In the genomic region with DNA sequence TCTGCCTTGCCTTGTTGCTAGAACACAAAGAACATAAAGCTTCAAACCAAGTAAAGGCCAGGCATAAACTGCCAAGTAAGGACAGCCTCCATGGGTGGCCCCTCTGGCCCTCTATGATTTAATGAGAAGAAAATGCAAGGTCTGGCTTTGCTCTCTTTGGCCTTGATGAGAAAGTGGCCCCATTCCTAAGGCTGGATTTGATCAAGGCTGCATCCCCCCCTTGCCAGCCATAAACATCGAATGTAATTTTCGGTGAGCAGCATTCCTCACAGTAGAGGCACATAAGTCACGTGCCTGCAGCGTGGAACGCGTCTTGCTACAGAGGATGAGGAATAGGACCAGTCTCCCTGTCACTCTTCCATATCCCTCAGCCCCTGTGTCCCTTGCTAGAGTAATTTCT, we compare ENCODE assay signal across 16 mouse cellular contexts.
DNase-seq lines count a peak whose midpoint lies in the region.
"Had no signal": no experiment of that assay in that cellular context is flagged by ENCODE, and none has a peak within 500 bp of the region (broad histone marks: within the 10 kb centered on the region; RNA-seq: fewer than 3 reads in every experiment).

No protein-coding gene starts in this region.

- DNase-seq in adrenal gland, adult 8-10 months: peak; percentile 21
- no peak for DNase-seq in adrenal gland, postnatal 25 days
- peak; percentile 40 for DNase-seq in retina, embryonic 14.5 days (ENCODE audit: low spot score)
- DNase-seq in retina, postnatal 1 day: no peak
- peak; percentile 60 for DNase-seq in limb, embryonic 10.5 days (ENCODE audit: low spot score)
- DNase-seq in yolk sac, embryonic 10.5 days (ENCODE audit: low spot score): peak; percentile 15
- no peak for DNase-seq in cerebellum, postnatal 4 days (ENCODE audit: low spot score in 2 of 2)
- no peak for DNase-seq in heart, postnatal 14 days
- DNase-seq: cerebellum, adult 2 months; forebrain, postnatal 0 days; gastrocnemius, postnatal 36 days; spleen, adult 18-20 months; thymus, postnatal 14 days had no signal

- peak overlapping the region; percentile 73 for H3K27ac ChIP-seq in limb, embryonic 10.5 days
- H3K27ac ChIP-seq: heart, embryonic 15.5 days; hindbrain, postnatal 0 days; layer of hippocampus, adult 2 months had no signal

- intact Hi-C loops in heart, postnatal 14 days (cut with DNase I): no loop called here

- no peak overlapping the region for H3K4me3 ChIP-seq in limb, embryonic 10.5 days
- H3K4me3 ChIP-seq: heart, embryonic 15.5 days; layer of hippocampus, adult 2 months had no signal

- WGBS in limb, embryonic 10.5 days: 40% methylated on average over 6 of the region's 6 CpGs

- no peaks in the 10 kb centered on the region for H3K9me3 ChIP-seq in limb, embryonic 10.5 days (replicated peaks)
- H3K9me3 ChIP-seq: heart, embryonic 15.5 days had no signal

- H3K4me1 ChIP-seq in limb, embryonic 10.5 days: peaks cover 33% of the 10 kb centered on the region

- no peaks in the 10 kb centered on the region for H3K36me3 ChIP-seq in limb, embryonic 10.5 days
- H3K36me3 ChIP-seq: heart, embryonic 15.5 days had no signal

- no peaks in the 10 kb centered on the region for H3K27me3 ChIP-seq in limb, embryonic 10.5 days (ENCODE audit: low read depth, poor library complexity, severe bottlenecking)
- H3K27me3 ChIP-seq: heart, embryonic 15.5 days had no signal

Comparison
In these comparisons a context has a peak if more than half of its experiments do, and no peak if none do; other contexts are left out.
1. DNase-seq: peak in adrenal gland, adult 8-10 months (single experiment), retina, embryonic 14.5 days (single experiment), limb, embryonic 10.5 days (single experiment) and yolk sac, embryonic 10.5 days (single experiment); none in adrenal gland, postnatal 25 days (single experiment), retina, postnatal 1 day (single experiment), cerebellum, postnatal 4 days (0 of 2) and heart, postnatal 14 days (0 of 2).